Mouse (Mus musculus) hindbrain, embryonic 12.5 days (tissue): Measurements from ENCODE around the gene Cpd. TPM values are rescaled to one million over a fixed set of nuclear protein-coding genes. Genes with fewer than 3 reads are reported as not detected.
"Not testable (repeated sequence)": the region's sequence is repeated elsewhere in the genome, so short reads cannot be mapped to it uniquely, and the experiment has no call there.

Experiments
- ATAC-seq: fragments of 200-750 bp; cut with Nextera tagmentation; 2 replicates; pipeline ENCODE4 v1.8.0; 2017; ENCODE audit warnings: moderate TSS enrichment; ENCODE audit not compliant: low FRiP score
- H3K27ac ChIP-seq: fragments of 300-500 bp; sonication (generic); 2 replicates; pipeline ENCODE4 v1.5.1; 2016; ENCODE audit warnings: mild to moderate bottlenecking
- H3K27me3 ChIP-seq: fragments of 300-500 bp; sonication (generic); 2 replicates; pipeline ENCODE4 v1.6.1; 2016; ENCODE audit warnings: mild to moderate bottlenecking
- H3K36me3 ChIP-seq: fragments of 300-500 bp; sonication (generic); 2 replicates; pipeline ENCODE4 v1.6.1; 2016; ENCODE audit warnings: mild to moderate bottlenecking
- H3K4me1 ChIP-seq: fragments of 300-500 bp; sonication (generic); 2 replicates; pipeline ENCODE4 v1.6.1; 2016
- H3K4me2 ChIP-seq: fragments of 300-500 bp; sonication (generic); replicated peaks from 2 replicates; pipeline ENCODE4 v1.6.1; 2016; ENCODE audit warnings: mild to moderate bottlenecking
- H3K4me3 ChIP-seq: fragments of 300-500 bp; sonication (generic); 2 replicates; pipeline ENCODE4 v1.5.1; 2016; ENCODE audit warnings: mild to moderate bottlenecking
- H3K9ac ChIP-seq: fragments of 300-500 bp; sonication (generic); 2 replicates; pipeline ENCODE4 v1.6.1; 2016; ENCODE audit warnings: mild to moderate bottlenecking, moderate library complexity
- H3K9me3 ChIP-seq: fragments of 300-500 bp; sonication (generic); replicated peaks from 2 replicates; pipeline ENCODE4 v1.6.1; 2016; ENCODE audit warnings: mild to moderate bottlenecking
- WGBS: fragments of 180-500 bp; shearing (Covaris S2); methylation state at CpG from one replicate; pipeline ENCODE4 v1.1.7; 2016; 5-methylcytosine and 5-hydroxymethylcytosine counted together
- polyA plus RNA-seq: library from polyadenylated mRNA; unstranded; fragments of >200 nt; fragmentation: Nextera tagmentation; extraction: Ambion mirVana; gene quantifications from 2 replicates; pipeline ENCODE4 v1.2.1, GENCODE M21; 2016

The Cpd gene
- polyA plus RNA-seq, 1 experiment from 2014 or later, result 15.6 TPM

DNA sequence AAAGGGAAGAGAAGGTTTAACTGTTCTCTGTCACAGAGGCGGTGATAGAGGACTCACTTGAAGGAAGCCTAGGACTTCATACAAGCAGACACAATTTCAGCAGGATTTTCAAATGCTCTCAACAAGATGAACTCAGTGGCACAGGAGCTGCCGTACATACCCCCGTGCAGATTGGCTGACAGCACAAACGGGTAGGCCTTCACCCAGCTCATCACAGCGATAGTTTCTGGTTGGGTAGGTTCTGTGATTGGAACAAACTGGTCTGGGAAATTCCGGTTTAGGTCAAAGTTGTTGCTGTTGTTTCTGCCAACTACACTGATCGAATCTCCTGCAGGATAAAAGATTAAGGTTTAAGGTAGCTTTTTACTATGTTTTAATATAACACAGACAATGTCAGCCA lies 38.3 kb downstream of the Cpd start:
- no peaks in the 10 kb centered on the region for H3K9me3 ChIP-seq
- WGBS, result 91% methylated on average over 7 of the region's 7 CpGs
- H3K4me2 ChIP-seq, result no peak overlapping the region
- no peaks in the 10 kb centered on the region for H3K27me3 ChIP-seq
- H3K36me3 ChIP-seq, result peaks cover 37% of the 10 kb centered on the region
- H3K27ac ChIP-seq, result no peak overlapping the region
- no peak overlapping the region for H3K9ac ChIP-seq
- no peak for ATAC-seq
- no peaks in the 10 kb centered on the region for H3K4me1 ChIP-seq
- no peak overlapping the region for H3K4me3 ChIP-seq

DNA sequence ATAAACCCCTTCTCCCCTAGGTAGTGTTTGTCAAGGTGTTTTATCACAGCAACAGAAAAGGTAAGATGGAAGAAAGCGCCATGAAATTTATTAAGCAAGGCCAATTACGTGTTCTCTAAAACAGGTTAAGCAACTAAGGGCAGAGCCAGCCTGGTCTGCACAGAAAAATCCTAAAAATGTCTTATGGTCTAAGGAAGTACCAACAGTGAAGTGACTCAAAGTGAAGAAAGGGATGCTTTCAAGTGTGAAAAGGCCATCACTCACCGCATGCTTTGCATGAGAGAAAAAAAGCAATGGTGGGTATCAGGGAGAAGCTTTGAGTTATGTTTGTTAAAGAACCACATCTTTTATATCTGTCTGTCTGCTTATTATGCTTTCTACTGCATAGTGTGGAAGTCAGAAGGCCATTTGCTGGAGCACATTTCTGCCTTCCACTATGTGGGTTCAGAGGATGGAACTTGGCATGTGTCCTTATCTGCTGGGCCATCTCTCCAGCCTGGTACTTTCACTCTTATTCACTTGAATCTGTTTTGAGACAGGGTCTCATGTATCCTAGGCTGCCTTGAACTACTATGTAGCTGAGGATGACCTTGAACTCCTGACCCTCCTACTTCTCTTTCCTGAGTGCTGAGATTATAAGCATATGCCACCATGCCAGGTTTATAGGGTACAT lies 39.7 kb downstream of the Cpd start:
- H3K4me1 ChIP-seq, result no peaks in the 10 kb centered on the region
- peaks cover 34% of the 10 kb centered on the region for H3K36me3 ChIP-seq
- ATAC-seq, result no peak
- no peak overlapping the region for H3K4me2 ChIP-seq
- WGBS, result 92% methylated on average over 3 of the region's 3 CpGs
- no peaks in the 10 kb centered on the region for H3K27me3 ChIP-seq
- H3K27ac ChIP-seq, result no peak overlapping the region
- no peak overlapping the region for H3K4me3 ChIP-seq
- no peak overlapping the region for H3K9ac ChIP-seq
- H3K9me3 ChIP-seq, result no peaks in the 10 kb centered on the region

DNA sequence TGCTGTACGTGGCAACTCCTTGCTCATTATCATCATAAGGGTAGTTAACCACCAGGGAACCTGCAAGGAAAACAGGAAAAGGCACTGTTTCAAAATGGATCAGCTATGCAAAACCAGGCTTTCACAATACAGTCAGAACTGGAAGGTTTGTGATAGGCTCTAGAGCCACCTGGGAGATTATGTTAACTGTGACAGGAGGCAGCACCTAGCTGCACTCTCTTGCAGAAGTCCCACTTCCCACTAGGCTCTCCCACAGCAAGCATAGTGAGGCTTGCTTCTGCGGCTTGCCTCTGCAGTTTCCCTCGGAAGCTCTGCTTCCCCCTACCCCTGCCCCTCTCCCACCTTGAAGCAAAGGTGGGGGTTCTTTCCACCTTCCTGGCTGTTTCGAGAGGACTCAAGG lies 40.8 kb downstream of the Cpd start:
- H3K36me3 ChIP-seq, result peaks cover 37% of the 10 kb centered on the region
- no peak for ATAC-seq
- H3K4me1 ChIP-seq, result no peaks in the 10 kb centered on the region
- H3K27me3 ChIP-seq, result no peaks in the 10 kb centered on the region
- H3K27ac ChIP-seq, result no peak overlapping the region
- H3K9me3 ChIP-seq, result no peaks in the 10 kb centered on the region
- H3K4me3 ChIP-seq, result no peak overlapping the region
- no peak overlapping the region for H3K9ac ChIP-seq
- WGBS, result 81% methylated on average over 4 of the region's 4 CpGs
- H3K4me2 ChIP-seq, result no peak overlapping the region

DNA sequence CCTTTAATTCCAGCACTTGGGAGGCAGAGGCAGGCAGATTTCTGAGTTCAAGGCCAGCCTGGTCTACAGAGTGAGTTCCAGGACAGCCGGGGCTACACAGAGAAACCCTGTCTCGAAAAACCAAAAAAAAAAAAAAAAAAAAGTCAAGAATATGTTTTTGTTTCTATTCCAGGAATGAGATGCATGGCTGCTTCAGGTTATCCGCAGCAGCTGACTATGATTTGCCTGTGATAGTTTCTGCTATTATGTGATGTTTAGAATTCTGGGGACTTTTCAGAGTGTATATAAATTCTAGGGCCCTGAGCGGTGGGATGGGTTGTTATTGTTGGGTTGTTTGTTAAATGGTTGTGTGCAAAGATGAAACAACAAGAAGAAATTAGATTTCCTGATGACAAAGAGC lies 41.7 kb downstream of the Cpd start:
- not testable (repeated sequence) for H3K9ac ChIP-seq

DNA sequence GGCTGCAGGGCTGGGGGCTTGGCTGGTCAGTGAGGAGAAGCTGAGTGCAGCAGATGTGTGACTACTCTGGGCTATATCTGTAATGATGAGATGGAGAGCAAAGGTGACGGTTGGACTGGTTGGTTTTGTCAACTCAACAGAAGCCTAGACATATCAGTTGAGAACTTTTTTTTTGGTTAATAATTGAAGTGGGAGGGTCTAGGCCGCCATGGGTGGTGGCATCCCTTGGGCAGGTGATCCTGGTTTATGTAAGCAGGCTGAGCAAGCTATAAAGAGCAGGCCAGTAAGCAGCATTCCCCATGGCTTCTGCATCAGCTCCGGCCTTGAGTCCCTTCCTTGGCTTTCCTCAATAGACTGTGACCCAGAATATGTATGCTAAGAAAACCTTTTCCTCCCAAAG lies 43.6 kb downstream of the Cpd start:
- Histone ChIP-seq H3K4me2 (no peak overlapping the region), H3K36me3 (peaks cover 33% of the 10 kb centered on the region), H3K9ac (no peak overlapping the region), H3K4me1 (no peaks in the 10 kb centered on the region), H3K27ac (no peak overlapping the region), H3K9me3 (no peaks in the 10 kb centered on the region), H3K4me3 (no peak overlapping the region), H3K27me3 (no peaks in the 10 kb centered on the region)
- no peak for ATAC-seq
- WGBS, result 87% methylated on average over 3 of the region's 3 CpGs

More for the DNA sequence above, 41.7 kb downstream of the Cpd start:
- ATAC-seq, H3K9me3 ChIP-seq, H3K4me2 ChIP-seq, H3K27me3 ChIP-seq, H3K27ac ChIP-seq, H3K4me3 ChIP-seq, H3K4me1 ChIP-seq: not testable (repeated sequence)
- 85% methylated on average over 4 of the region's 4 CpGs for WGBS
- H3K36me3 ChIP-seq, result peaks cover 33% of the 10 kb centered on the region

- H3K9ac ChIP-seq, result no peak overlapping the region
- H3K4me1 ChIP-seq, result no peaks in the 10 kb centered on the region
- WGBS, result 90% methylated on average over 6 of the region's 6 CpGs
- H3K27me3 ChIP-seq, result no peaks in the 10 kb centered on the region
- no peaks in the 10 kb centered on the region for H3K9me3 ChIP-seq
- peaks cover 42% of the 10 kb centered on the region for H3K36me3 ChIP-seq
- no peak overlapping the region for H3K27ac ChIP-seq
- ATAC-seq, result no peak
- no peak overlapping the region for H3K4me3 ChIP-seq
- no peak overlapping the region for H3K4me2 ChIP-seq
Observed at GRCm38 (mm10) chr11:76797236-76797635, 49.6 kb downstream of the Cpd start.

DNA sequence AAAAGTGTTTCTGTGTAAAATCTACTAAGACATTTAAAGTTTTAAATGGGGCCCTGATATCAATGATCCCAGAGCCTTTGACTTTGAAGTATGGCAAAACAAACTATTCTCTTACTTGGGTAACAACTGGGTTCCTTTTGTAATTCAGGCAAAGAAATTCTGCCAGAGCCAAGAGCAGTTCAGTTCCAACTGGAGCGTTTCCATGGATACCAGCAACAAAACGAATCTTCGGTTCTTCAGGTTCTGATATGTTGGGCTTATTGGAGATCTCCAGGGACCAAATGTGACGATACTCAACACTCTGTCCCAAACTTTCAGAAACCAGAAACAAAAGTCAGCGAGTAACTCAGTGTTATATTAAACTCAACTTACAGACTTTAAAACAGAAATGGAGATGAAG lies 51.5 kb downstream of the Cpd start:
- no peak for ATAC-seq
- Histone ChIP-seq H3K27me3 (no peaks in the 10 kb centered on the region), H3K27ac (no peak overlapping the region), H3K4me2 (no peak overlapping the region), H3K9ac (no peak overlapping the region), H3K9me3 (no peaks in the 10 kb centered on the region), H3K4me3 (no peak overlapping the region), H3K4me1 (no peaks in the 10 kb centered on the region), H3K36me3 (peaks cover 44% of the 10 kb centered on the region)
- 91% methylated on average over 5 of the region's 5 CpGs for WGBS

- H3K9me3 ChIP-seq, result no peaks in the 10 kb centered on the region
- H3K27ac ChIP-seq, result no peak overlapping the region
- ATAC-seq, result no peak
- H3K9ac ChIP-seq, result no peak overlapping the region
- H3K4me3 ChIP-seq, result no peak overlapping the region
- no peak overlapping the region for H3K4me2 ChIP-seq
- peaks cover 24% of the 10 kb centered on the region for H3K36me3 ChIP-seq
- H3K4me1 ChIP-seq, result no peaks in the 10 kb centered on the region
- no peaks in the 10 kb centered on the region for H3K27me3 ChIP-seq
- 91% methylated on average over 7 of the region's 7 CpGs for WGBS
Observed at GRCm38 (mm10) chr11:76791331-76791730, 55.5 kb downstream of the Cpd start.

GRCm38 (mm10) chr11:76789252-76789651 lies 57.6 kb downstream of the Cpd start:
- no peak for ATAC-seq
- Histone ChIP-seq H3K4me3 (no peak overlapping the region), H3K9ac (no peak overlapping the region), H3K9me3 (no peaks in the 10 kb centered on the region), H3K36me3 (peaks cover 35% of the 10 kb centered on the region), H3K4me2 (no peak overlapping the region), H3K4me1 (no peaks in the 10 kb centered on the region), H3K27me3 (no peaks in the 10 kb centered on the region), H3K27ac (no peak overlapping the region)
- 97% methylated on average over 1 of the region's 1 CpGs for WGBS

GRCm38 (mm10) chr11:76775533-76775932 lies 71.3 kb downstream of the Cpd start:
- Histone ChIP-seq H3K27ac (no peak overlapping the region), H3K9me3 (no peaks in the 10 kb centered on the region), H3K4me3 (no peak overlapping the region), H3K27me3 (no peaks in the 10 kb centered on the region), H3K9ac (no peak overlapping the region), H3K36me3 (peaks cover 10% of the 10 kb centered on the region; the same call in 1 of the 2 replicates), H3K4me1 (no peaks in the 10 kb centered on the region), H3K4me2 (no peak overlapping the region)
- WGBS, result 83% methylated on average over 8 of the region's 8 CpGs
- no peak for ATAC-seq

GRCm38 (mm10) chr11:76773811-76774210 lies 73.0 kb downstream of the Cpd start:
- 78% methylated on average over 3 of the region's 3 CpGs for WGBS
- H3K4me3 ChIP-seq, result no peak overlapping the region
- H3K4me2 ChIP-seq, result no peak overlapping the region
- no peaks in the 10 kb centered on the region for H3K4me1 ChIP-seq
- no peaks in the 10 kb centered on the region for H3K36me3 ChIP-seq
- no peak overlapping the region for H3K9ac ChIP-seq
- ATAC-seq, result no peak
- no peak overlapping the region for H3K27ac ChIP-seq
- H3K27me3 ChIP-seq, result no peaks in the 10 kb centered on the region
- H3K9me3 ChIP-seq, result no peaks in the 10 kb centered on the region

DNA sequence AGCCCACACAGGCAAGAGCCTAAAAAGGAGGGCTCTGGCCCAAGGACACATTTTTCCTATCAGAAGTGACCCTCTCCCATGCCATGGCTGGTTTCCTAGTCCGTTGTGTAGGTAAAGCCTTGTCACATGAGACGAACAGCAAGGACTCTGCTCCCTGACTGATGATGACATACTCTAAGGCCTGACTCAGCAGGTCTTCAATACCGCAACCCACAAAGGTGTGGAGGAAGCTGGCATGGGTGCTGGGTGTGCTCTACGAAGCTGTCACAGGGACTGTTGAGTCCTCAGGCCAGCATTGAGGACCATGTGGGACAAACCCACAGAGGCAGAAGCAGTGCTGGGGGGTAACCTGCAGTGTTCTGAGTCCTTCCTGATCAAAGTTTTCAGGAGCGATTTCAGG lies 76.3 kb downstream of the Cpd start:
- no peak overlapping the region for H3K4me2 ChIP-seq
- no peak overlapping the region for H3K4me3 ChIP-seq
- no peak overlapping the region for H3K9ac ChIP-seq
- H3K9me3 ChIP-seq, result no peaks in the 10 kb centered on the region
- no peaks in the 10 kb centered on the region for H3K36me3 ChIP-seq
- no peaks in the 10 kb centered on the region for H3K4me1 ChIP-seq
- no peak overlapping the region for H3K27ac ChIP-seq
- no peaks in the 10 kb centered on the region for H3K27me3 ChIP-seq
- 91% methylated on average over 5 of the region's 5 CpGs for WGBS
- no peak for ATAC-seq

- Histone ChIP-seq H3K9me3 (no peaks in the 10 kb centered on the region), H3K27me3 (no peaks in the 10 kb centered on the region), H3K4me1 (no peaks in the 10 kb centered on the region), H3K4me3 (peak overlapping the region; percentile 88), H3K4me2 (peak overlapping the region; percentile 68), H3K27ac (no peak overlapping the region; the same call in 1 of the 2 replicates), H3K9ac (no peak overlapping the region; the same call in 1 of the 2 replicates), H3K36me3 (peaks cover 19% of the 10 kb centered on the region)
- WGBS, result 12% methylated on average over 4 of the region's 4 CpGs
- ATAC-seq, result peak; percentile 52
Observed at GRCm38 (mm10) chr11:76763741-76764122, 83.1 kb downstream of the Cpd start.
